In the genomic region with DNA sequence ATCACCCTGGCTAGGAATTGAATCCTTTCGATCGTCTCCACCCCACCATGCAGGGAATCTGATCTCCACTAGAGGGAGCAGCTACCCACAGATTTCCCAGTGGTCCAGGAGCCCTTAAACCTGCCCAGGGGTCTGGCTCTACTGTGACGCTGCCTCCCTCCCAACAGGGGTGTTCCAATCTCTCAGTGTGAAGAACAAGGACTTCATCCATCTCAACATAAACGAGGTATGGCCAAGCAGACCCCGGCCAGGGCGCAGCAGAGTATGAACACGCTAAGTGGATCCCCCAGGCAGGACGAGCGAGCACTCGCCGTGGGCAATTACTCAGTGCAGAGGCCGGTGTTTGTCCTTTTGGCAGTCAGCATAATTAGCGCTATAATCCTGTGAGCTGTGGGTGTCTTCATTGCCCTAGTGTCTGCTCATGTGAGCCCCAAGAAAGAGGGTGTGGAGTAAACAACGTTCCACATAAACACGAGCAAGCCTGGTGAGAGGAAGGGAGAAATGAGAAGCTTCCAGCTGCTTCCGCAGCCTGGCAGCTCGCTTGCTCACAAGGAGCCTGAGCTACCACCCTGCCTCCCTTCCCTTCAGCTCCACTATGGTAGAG, we compare ENCODE assay signal across 8 mouse cellular contexts. TPM values are rescaled to one million over a fixed set of nuclear protein-coding genes. Genes with fewer than 3 reads are reported as not detected.
DNase-seq lines count a peak whose midpoint lies in the region; ATAC-seq and TF ChIP-seq lines count a peak whose summit lies in the region.

No protein-coding gene starts in this region.

- H3K9me3 ChIP-seq in E14TG2a.4 (ENCODE audit: low read length), result no peaks in the 10 kb centered on the region
- no peaks in the 10 kb centered on the region for H3K9me3 ChIP-seq in forebrain, embryonic 13.5 days (replicated peaks)
- H3K9me3 ChIP-seq in liver, embryonic 15.5 days (replicated peaks), result no peaks in the 10 kb centered on the region
- H3K9me3 ChIP-seq in neural tube, embryonic 11.5 days (ENCODE audit: control insufficient read depth, low read length), result no peaks in the 10 kb centered on the region
- H3K9me3 ChIP-seq in stomach, postnatal 0 days (ENCODE audit: control insufficient read depth, low read length), result no peaks in the 10 kb centered on the region

- no peaks in the 10 kb centered on the region for H3K36me3 ChIP-seq in E14TG2a.4 (ENCODE audit: insufficient read depth, low read length)
- H3K36me3 ChIP-seq in forebrain, embryonic 13.5 days (ENCODE audit: poor library complexity, severe bottlenecking), result no peaks in the 10 kb centered on the region
- H3K36me3 ChIP-seq in liver, embryonic 15.5 days (replicated peaks), result no peaks in the 10 kb centered on the region
- no peaks in the 10 kb centered on the region for H3K36me3 ChIP-seq in neural tube, embryonic 11.5 days (ENCODE audit: control insufficient read depth, insufficient read depth, low read length)
- no peaks in the 10 kb centered on the region for H3K36me3 ChIP-seq in stomach, postnatal 0 days (ENCODE audit: control insufficient read depth, insufficient read depth, low read length)

- TF ChIP-seq CTCF in E14TG2a.4 (conservative IDR thresholded peaks at IDR 0.05; ENCODE audit: low read length), result peak; percentile 78
- peak; percentile 94 for TF ChIP-seq CTCF in stomach, postnatal 0 days (IDR thresholded peaks at IDR 0.05; ENCODE audit: low read depth)

- H3K4me3 ChIP-seq in E14TG2a.4 (replicated peaks; ENCODE audit: low read length), result peak overlapping the region; percentile 46; the same call in 1 of the 2 replicates
- H3K4me3 ChIP-seq in forebrain, embryonic 13.5 days, result peak overlapping the region; percentile 38
- peak overlapping the region; percentile 26 for H3K4me3 ChIP-seq in liver, embryonic 15.5 days (replicated peaks)
- peak overlapping the region; percentile 30 for H3K4me3 ChIP-seq in neural tube, embryonic 11.5 days (ENCODE audit: low read depth, low read length)
- H3K4me3 ChIP-seq in stomach, postnatal 0 days (ENCODE audit: low read depth, low read length), result peak overlapping the region; percentile 31

- 5% methylated on average over 17 of the region's 17 CpGs for WGBS in forebrain, embryonic 13.5 days
- WGBS in liver, embryonic 15.5 days (ENCODE audit: insufficient replicate concordance), result 9% methylated on average over 17 of the region's 17 CpGs
- 10% methylated on average over 17 of the region's 17 CpGs for WGBS in neural tube, embryonic 11.5 days
- 5% methylated on average over 17 of the region's 17 CpGs for WGBS in stomach, postnatal 0 days

- ATAC-seq in forebrain, embryonic 13.5 days, result peak; percentile 83
- peak; percentile 37; the same call in 1 of the 2 replicates for ATAC-seq in liver, embryonic 15.5 days (ENCODE audit: insufficient read depth)
- peak; percentile 20; the same call in 1 of the 2 replicates for ATAC-seq in neural tube, embryonic 11.5 days (ENCODE audit: insufficient read depth, low FRiP score, low TSS enrichment)
- ATAC-seq in stomach, postnatal 0 days (ENCODE audit: low FRiP score, low TSS enrichment), result peak; percentile 54; the same call in 1 of the 2 replicates

- no peak for TF ChIP-seq EP300 in stomach, postnatal 0 days (optimal IDR thresholded peaks at IDR 0.05)

- peak overlapping the region; percentile 71 for H3K4me2 ChIP-seq in forebrain, embryonic 13.5 days
- peak overlapping the region; percentile 53 for H3K4me2 ChIP-seq in liver, embryonic 15.5 days
- H3K4me2 ChIP-seq in neural tube, embryonic 11.5 days (ENCODE audit: low read depth), result peak overlapping the region; percentile 57
- peak overlapping the region; percentile 58 for H3K4me2 ChIP-seq in stomach, postnatal 0 days (replicated peaks; ENCODE audit: low read depth)

- peaks cover 31% of the 10 kb centered on the region for H3K4me1 ChIP-seq in E14TG2a.4 (replicated peaks; ENCODE audit: low read depth, low read length)
- peaks cover 26% of the 10 kb centered on the region for H3K4me1 ChIP-seq in forebrain, embryonic 13.5 days
- H3K4me1 ChIP-seq in liver, embryonic 15.5 days (replicated peaks), result 0 out of 2 replicates have a peak, but pooled peaks cover 10% of the 10 kb centered on the region
- 0 out of 2 replicates have a peak, but pooled peaks cover 2% of the 10 kb centered on the region for H3K4me1 ChIP-seq in neural tube, embryonic 11.5 days (ENCODE audit: control insufficient read depth, insufficient read depth, low read length)
- H3K4me1 ChIP-seq in stomach, postnatal 0 days (replicated peaks; ENCODE audit: control insufficient read depth, insufficient read depth), result no peaks in the 10 kb centered on the region

- DNase-seq in c-Kit-positive CD71-positive TER-119-positive erythroid progenitor cells, embryonic 14.5 days (ENCODE audit: low spot score), result peak; percentile 40
- peak; percentile 89 to 91 for DNase-seq in heart, postnatal 10 days
- DNase-seq in kidney, postnatal 4 days, result peak; percentile 83 to 86
- DNase-seq in neural tube, embryonic 11.5 days (ENCODE audit: low spot score), result peak; percentile 77
- peak; percentile 72 for DNase-seq in stomach, postnatal 0 days (ENCODE audit: low spot score)

- peaks cover 15% of the 10 kb centered on the region for H3K27me3 ChIP-seq in E14TG2a.4 (ENCODE audit: insufficient read depth, low read length)
- peaks cover 20% of the 10 kb centered on the region for H3K27me3 ChIP-seq in forebrain, embryonic 13.5 days
- peaks cover 9% of the 10 kb centered on the region; the same call in 1 of the 2 replicates for H3K27me3 ChIP-seq in liver, embryonic 15.5 days
- no peaks in the 10 kb centered on the region for H3K27me3 ChIP-seq in neural tube, embryonic 11.5 days (ENCODE audit: control insufficient read depth, insufficient read depth, low read length)
- H3K27me3 ChIP-seq in stomach, postnatal 0 days (ENCODE audit: control insufficient read depth, insufficient read depth, low read length), result no peaks in the 10 kb centered on the region

- H3K27ac ChIP-seq in forebrain, embryonic 13.5 days, result no peak overlapping the region; the same call in 1 of the 2 replicates
- H3K27ac ChIP-seq in liver, embryonic 15.5 days (replicated peaks), result no peak overlapping the region
- no peak overlapping the region for H3K27ac ChIP-seq in neural tube, embryonic 11.5 days (ENCODE audit: low read depth, low read length)
- peak overlapping the region; percentile 70 for H3K27ac ChIP-seq in stomach, postnatal 0 days (replicated peaks)

- peak overlapping the region; percentile 64 for H3K9ac ChIP-seq in forebrain, embryonic 13.5 days
- no peak overlapping the region for H3K9ac ChIP-seq in liver, embryonic 15.5 days
- peak overlapping the region; percentile 52 for H3K9ac ChIP-seq in neural tube, embryonic 11.5 days (ENCODE audit: low read length)
- 0 out of 2 replicates have a peak overlapping the region, but pooled peaks have one; percentile 38 for H3K9ac ChIP-seq in stomach, postnatal 0 days (ENCODE audit: low read length)

- intact Hi-C loops in heart, postnatal 10 days (cut with DNase I), result loop anchor here (1.0 to 5.0 kb wide), 2 partner anchors 60 to 210 kb away; no protein-coding TSS in a partner anchor

RNA-seq across cellular contexts. Expression of a gene that starts 41.5 kb away (rescaled TPM):
- 0.06 TPM in 1 of 2 replicates, not detected in the other for polyA plus RNA-seq in forebrain, embryonic 13.5 days (2015; fragmentation: Nextera tagmentation; extraction: Ambion mirVana)
- not detected for total RNA-seq in heart, postnatal 10 days (2021)
- 0.03 TPM in 1 of 2 replicates, not detected in the other for polyA plus RNA-seq in liver, embryonic 15.5 days (2015; fragmentation: Nextera tagmentation; extraction: Ambion mirVana)
- polyA plus RNA-seq in neural tube, embryonic 11.5 days (2014; fragmentation: Nextera tagmentation; extraction: Ambion mirVana), result 0.09 TPM in 1 of 2 replicates, not detected in the other
- polyA plus RNA-seq in stomach, postnatal 0 days (2015; fragmentation: Nextera tagmentation; extraction: Ambion mirVana), result 12.8 and 17.6 TPM in 2 replicates

RNA-seq across cellular contexts. Expression of a gene that starts 45.8 kb away (rescaled TPM):
- polyA plus RNA-seq in forebrain, embryonic 13.5 days (2015; fragmentation: Nextera tagmentation; extraction: Ambion mirVana), result 18.0 and 19.2 TPM in 2 replicates
- 100 to 1,000 TPM; 144 to 160 TPM for total RNA-seq in heart, postnatal 10 days (2021)
- polyA plus RNA-seq in liver, embryonic 15.5 days (2015; fragmentation: Nextera tagmentation; extraction: Ambion mirVana), result 5.5 and 6.5 TPM in 2 replicates
- 33.0 and 34.3 TPM in 2 replicates for polyA plus RNA-seq in neural tube, embryonic 11.5 days (2014; fragmentation: Nextera tagmentation; extraction: Ambion mirVana)
- polyA plus RNA-seq in stomach, postnatal 0 days (2015; fragmentation: Nextera tagmentation; extraction: Ambion mirVana), result 17.9 and 20.0 TPM in 2 replicates

RNA-seq across cellular contexts. Expression of a gene that starts 47.9 kb away (rescaled TPM):
- polyA plus RNA-seq in forebrain, embryonic 13.5 days (2015; fragmentation: Nextera tagmentation; extraction: Ambion mirVana), result 0.21 TPM in 1 of 2 replicates, not detected in the other
- total RNA-seq in heart, postnatal 10 days (2021), result 10 to 100 TPM in 1 of 2 experiments, 1 to 10 TPM in 1; 6.1 to 17.1 TPM
- 183 and 228 TPM in 2 replicates for polyA plus RNA-seq in liver, embryonic 15.5 days (2015; fragmentation: Nextera tagmentation; extraction: Ambion mirVana)
- 0.12 TPM in 1 of 2 replicates, not detected in the other for polyA plus RNA-seq in neural tube, embryonic 11.5 days (2014; fragmentation: Nextera tagmentation; extraction: Ambion mirVana)
- 42.8 and 44.5 TPM in 2 replicates for polyA plus RNA-seq in stomach, postnatal 0 days (2015; fragmentation: Nextera tagmentation; extraction: Ambion mirVana)

Comparison
In these comparisons a context has a peak if more than half of its experiments do, and no peak if none do; other contexts are left out.
1. DNase-seq: peak in every context shown above with its lines; median percentile 90 in heart, postnatal 10 days; 84 in kidney, postnatal 4 days; 77 in neural tube, embryonic 11.5 days; 72 in stomach, postnatal 0 days; 40 in c-Kit-positive CD71-positive TER-119-positive erythroid progenitor cells, embryonic 14.5 days.
2. ATAC-seq: peak in every context shown above with its lines; median percentile 83 in forebrain, embryonic 13.5 days; 54 in stomach, postnatal 0 days; 37 in liver, embryonic 15.5 days; 20 in neural tube, embryonic 11.5 days.
3. RNA of a gene that starts 41.5 kb away (polyA plus RNA-seq): 12.8 to 17.6 TPM in stomach, postnatal 0 days; 0.09 TPM in neural tube, embryonic 11.5 days, 0.06 TPM in forebrain, embryonic 13.5 days and 0.03 TPM in liver, embryonic 15.5 days; every median in the first group is over 10 times any median in the second.
4. RNA of a gene that starts 47.9 kb away (polyA plus RNA-seq): 183 to 228 TPM in liver, embryonic 15.5 days and 42.8 to 44.5 TPM in stomach, postnatal 0 days; 0.12 TPM in neural tube, embryonic 11.5 days and 0.21 TPM in forebrain, embryonic 13.5 days; every median in the first group is over 10 times any median in the second.
5. Peak in every context shown above with its lines, with median percentiles within 50 percentile points of each other: H3K4me3 ChIP-seq and H3K4me2 ChIP-seq.